Mouse (Mus musculus): ENCODE data around the gene Pi4ka.

DNA sequence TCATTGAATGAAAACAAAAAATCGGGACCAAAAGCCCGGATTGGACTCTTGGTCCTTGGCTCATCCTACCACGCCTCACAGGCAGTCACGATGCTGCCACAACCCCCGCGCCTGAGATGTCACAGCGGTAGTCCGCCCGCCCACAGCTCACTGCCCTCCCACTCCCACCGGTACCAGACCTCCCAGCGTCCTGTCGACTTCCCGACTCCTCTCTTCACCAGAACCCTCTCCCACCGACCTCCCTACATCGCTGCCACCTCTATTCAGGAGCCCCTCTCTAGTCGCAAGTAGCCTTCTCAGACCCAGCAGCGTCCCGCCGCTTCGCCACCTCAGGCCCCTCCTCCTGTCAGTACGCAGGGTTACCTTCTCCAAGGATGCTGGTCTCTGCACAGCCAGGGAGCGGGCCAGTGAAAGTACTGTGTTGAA is 830 bp downstream of the Pi4ka start:
- no peak for TF ChIP-seq CTCF (conservative IDR thresholded peaks at IDR 0.05 in 1 of 2, IDR thresholded peaks at IDR 0.05 in 1 of 2; ENCODE audit: low read depth in 2 of 2, low read length in 2 of 2)
- TF ChIP-seq MAX (IDR thresholded peaks at IDR 0.05; ENCODE audit: low read length) = peak; percentile 63
- no peak for TF ChIP-seq JUND (conservative IDR thresholded peaks at IDR 0.05; ENCODE audit: low read depth, low read length)
- TF ChIP-seq TBP (conservative IDR thresholded peaks at IDR 0.05; ENCODE audit: low read depth, low read length) = no peak
- TF ChIP-seq MYC (IDR thresholded peaks at IDR 0.05; ENCODE audit: low read depth, low read length) = 0 out of 2 replicates have a peak, but pooled peaks have one; percentile 58
- no peak for TF ChIP-seq KAT2A (IDR thresholded peaks at IDR 0.05; ENCODE audit: insufficient replicate concordance, low read length)
- TF ChIP-seq USF1 (IDR thresholded peaks at IDR 0.05; ENCODE audit: low read depth, low read length) = no peak
- no peak for TF ChIP-seq EP300 (IDR thresholded peaks at IDR 0.05; ENCODE audit: low read length)
- no peak for TF ChIP-seq MAZ (IDR thresholded peaks at IDR 0.05; ENCODE audit: low read depth, low read length)
- no peak for TF ChIP-seq ELF1 (IDR thresholded peaks at IDR 0.05; ENCODE audit: low read depth, low read length)
- TF ChIP-seq BHLHE40 (IDR thresholded peaks at IDR 0.05; ENCODE audit: low read depth, low read length) = no peak
- TF ChIP-seq POLR2A (IDR thresholded peaks at IDR 0.05; ENCODE audit: low read depth, low read length) = no peak

Data from CH12.LX (cell line).